Mouse (Mus musculus) T-cell, adult 2 months (primary cell): ENCODE measurements around the gene Nkx1-2.

Experiments
- DNase-seq: peaks from one replicate; pipeline ENCODE4 v3.0.0; 2022; ENCODE audit warnings: low spot score

The Nkx1-2 gene

DNA sequence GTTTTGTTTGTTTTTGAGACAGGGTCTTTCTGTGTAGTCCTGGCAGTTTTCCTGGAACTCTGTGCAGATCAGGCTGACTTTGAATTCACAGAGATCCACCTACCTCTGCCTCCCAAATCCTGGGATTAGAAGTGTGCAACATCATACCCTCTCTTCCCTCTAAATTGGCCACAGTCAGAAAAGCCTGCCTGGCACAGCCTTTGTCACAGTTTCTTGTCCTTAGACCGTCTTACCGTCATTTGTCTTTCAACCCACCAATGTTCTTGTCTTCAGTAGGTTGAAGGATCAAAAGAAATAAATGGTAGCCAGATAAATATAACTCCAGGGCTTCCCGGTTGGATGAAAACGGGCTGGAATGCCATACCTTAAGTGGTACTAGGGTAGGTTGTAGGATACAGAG is 5.3 kb upstream of the Nkx1-2 start:
- DNase-seq: no peak

GRCm38 (mm10) chr7:132600926-132601325 is 1.5 kb upstream of the Nkx1-2 start:
- DNase-seq: no peak

DNA sequence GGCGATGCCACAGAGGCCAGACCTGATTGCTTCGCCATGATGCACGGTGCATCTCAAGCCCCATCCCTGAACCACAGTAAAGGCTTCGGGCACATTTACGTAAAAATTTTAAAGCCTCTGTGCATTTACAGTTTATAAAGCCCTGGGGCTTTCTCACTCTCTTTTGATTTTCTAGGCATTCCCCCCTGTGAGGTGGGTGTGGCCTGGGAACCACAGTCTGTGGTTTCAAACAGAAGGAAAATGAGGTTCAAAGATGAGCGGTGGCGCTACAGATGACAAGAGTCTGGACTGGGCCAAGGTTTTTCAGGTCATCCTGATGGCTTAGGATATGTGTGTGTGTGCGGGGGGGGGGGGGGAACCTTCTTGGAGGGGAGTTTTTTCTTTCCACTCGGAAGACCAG is 589 bp upstream of the Nkx1-2 start:
- DNase-seq: peak; percentile 43

- no peak for DNase-seq
Measured at GRCm38 (mm10) chr7:132597251-132598041, 2.0 kb downstream of the Nkx1-2 start.

DNA sequence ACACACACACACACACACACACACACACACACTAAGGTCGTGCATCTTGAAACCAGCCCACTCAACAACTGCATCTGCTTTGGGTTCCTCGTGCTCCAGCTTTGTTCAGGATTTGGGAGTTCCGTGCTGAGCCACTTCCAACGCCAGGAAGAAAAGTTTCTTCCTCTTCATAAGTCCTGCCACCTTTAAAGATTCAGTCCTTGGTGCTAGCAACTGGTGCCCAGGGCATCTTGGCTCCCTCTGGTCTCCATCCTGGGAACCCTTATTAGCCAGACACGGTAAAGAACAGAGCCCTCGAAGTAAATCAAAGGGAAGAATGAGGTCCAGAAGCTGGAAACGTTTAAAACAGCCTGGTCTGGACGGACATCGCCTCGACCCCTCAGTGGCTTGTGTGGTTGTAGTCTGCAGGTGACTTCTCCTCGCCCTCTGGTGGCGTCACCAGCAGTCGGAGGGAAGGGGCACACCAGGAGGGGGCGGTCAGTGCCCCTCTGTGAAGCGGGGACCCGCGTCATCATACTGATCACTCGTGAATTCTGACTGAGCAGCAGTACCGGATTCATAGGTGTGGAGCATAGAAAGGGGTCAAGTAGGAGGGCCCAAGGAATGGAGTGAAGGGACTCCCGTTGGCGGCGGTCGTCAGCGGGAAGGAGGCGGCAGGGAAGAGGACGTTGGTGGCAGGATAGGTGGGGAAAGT is 2.7 kb downstream of the Nkx1-2 start:
- no peak for DNase-seq

- DNase-seq: no peak
Measured at GRCm38 (mm10) chr7:132595787-132596186, 3.6 kb downstream of the Nkx1-2 start.

- no peak for DNase-seq
Measured at GRCm38 (mm10) chr7:132594325-132594724, 5.1 kb downstream of the Nkx1-2 start.

- no peak for DNase-seq
Measured at GRCm38 (mm10) chr7:132593762-132594161, 5.7 kb downstream of the Nkx1-2 start.

- DNase-seq: no peak
Measured at GRCm38 (mm10) chr7:132589610-132590009, 9.8 kb downstream of the Nkx1-2 start.

DNA sequence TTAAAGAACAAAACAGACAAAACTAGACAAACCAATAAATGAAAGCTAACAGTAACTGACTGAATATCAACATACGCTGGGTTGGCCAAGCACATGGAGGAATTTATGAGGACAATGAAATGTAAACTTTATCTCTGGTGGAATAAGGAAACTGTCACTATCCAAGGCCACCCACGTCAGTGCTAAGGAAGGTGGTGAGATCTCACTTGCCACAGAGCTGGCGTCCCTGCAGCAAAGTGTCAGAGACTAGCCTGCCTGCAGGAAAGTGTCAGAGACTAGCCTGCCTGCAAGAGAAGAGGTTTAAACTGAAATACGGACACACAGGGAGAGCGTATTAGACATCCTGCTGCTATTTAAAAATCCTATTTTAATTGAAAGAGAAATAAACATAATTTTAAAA is 12.3 kb downstream of the Nkx1-2 start:
- DNase-seq: no peak

GRCm38 (mm10) chr7:132585695-132586491 is 13.5 kb downstream of the Nkx1-2 start:
- no peak for DNase-seq

DNA sequence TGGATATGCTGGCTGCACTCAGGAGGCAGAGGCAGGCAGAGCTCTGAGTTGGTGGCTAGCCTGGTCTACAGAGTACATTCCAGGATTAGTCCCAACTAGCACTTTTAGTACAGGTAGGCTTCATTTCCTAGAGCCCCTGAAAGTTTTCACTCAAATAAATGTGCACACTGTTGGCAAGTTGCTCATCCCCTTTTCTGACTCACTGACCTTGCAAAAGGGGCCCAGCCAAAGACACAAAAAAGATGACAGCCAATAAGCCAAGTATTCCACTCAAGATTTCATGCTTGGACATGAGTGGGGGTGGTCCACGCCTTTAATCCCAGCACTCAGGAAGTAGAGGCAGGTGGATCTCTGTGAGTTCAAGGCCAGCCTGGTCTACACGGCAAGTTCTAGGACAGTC is 18.0 kb downstream of the Nkx1-2 start:
- DNase-seq: no peak

DNA sequence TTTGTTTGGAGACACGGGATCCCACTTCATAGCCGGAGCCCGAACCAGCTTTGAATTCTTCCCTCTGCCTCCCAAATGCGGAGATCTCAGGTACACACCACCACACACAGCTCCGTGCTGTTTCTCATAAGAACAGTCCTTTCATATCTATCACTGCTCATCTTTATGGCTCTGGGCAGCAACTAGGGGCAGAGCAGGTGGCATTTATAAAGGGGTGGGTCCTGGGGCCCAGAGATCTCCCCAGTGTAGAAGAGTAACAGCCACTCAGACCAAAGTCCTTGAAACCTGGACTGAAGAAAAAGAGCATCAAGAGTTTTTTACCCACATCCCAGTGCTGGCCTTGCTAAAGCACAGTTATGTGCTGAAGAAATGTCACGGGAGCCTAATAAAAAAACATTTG is 18.9 kb downstream of the Nkx1-2 start:
- no peak for DNase-seq

DNA sequence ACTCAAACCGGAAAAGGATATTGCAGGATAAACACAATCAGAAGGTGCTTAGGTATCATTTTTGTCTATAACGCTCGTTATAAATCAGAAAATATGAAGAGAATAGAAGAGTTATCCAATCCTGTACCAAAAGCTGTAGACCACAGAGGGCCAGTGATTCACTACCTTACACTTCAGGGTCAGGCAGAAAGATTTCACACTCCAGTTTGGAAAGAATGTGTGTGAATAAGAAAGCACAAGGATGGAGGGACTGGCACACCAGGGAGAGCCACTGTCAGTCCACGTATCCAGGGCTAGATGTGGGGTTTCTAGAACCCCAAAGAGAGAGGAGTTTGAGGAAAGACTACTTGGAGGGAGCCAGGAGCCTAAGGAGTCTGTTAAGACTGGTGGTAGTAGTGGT is 22.5 kb downstream of the Nkx1-2 start:
- DNase-seq: no peak

DNA sequence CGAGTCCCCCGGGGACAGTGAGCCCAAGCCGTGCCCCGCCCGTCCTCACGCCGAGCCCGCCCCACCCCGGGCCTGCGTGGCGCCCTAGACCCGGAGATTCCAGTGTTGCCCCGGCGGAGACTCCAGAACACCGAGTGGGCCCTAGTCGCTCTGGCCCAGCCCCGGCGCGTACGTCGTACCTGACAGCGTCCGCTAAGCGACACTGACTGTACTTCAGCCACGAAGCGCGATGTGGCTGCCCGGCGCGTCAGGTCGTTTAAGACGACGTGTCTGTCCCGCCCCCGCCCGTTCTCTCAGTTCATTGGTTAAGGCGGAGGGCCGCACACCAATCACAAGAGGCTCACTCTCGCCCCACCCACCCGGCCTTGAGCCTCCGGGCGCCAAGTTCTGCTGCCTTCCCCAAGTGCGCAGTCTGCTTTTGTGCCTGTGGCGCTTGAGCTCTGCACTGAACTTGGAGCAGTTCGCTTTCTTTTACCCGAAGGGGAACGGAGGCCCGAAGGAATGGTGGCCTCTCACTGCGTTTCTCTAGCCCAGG is 23.3 kb downstream of the Nkx1-2 start, which contains the start of gene Oat:
Gene Oat (minus strand): TSS at position 283 of the 535 bp plus-strand sequence.
- peak; percentile 94 for DNase-seq

- peak; percentile 75 for DNase-seq
Measured at GRCm38 (mm10) chr7:132575623-132576022, 23.8 kb downstream of the Nkx1-2 start.

DNA sequence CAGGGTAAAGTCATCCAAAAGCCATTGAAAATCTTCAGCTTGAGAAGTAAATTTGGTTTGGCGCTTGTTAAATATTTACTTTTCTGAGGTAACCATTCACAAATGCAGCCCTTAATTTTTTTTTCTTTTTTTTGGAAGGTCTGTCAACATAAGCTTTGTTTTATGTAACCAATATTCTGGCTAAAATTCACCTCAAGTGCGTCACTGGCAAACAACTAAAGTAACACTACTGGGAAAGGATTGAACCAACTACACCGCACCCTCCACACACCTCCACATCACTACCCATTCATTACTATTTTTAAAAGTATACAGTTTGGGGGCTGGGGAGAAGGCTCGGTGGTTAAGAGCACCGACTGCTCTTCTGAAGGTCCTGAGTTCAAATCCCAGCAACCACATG is 24.8 kb downstream of the Nkx1-2 start:
- no peak for DNase-seq

GRCm38 (mm10) chr7:132573205-132573604 is 26.2 kb downstream of the Nkx1-2 start:
- DNase-seq: no peak

- no peak for DNase-seq
Measured at GRCm38 (mm10) chr7:132572738-132573137, 26.7 kb downstream of the Nkx1-2 start.

DNA sequence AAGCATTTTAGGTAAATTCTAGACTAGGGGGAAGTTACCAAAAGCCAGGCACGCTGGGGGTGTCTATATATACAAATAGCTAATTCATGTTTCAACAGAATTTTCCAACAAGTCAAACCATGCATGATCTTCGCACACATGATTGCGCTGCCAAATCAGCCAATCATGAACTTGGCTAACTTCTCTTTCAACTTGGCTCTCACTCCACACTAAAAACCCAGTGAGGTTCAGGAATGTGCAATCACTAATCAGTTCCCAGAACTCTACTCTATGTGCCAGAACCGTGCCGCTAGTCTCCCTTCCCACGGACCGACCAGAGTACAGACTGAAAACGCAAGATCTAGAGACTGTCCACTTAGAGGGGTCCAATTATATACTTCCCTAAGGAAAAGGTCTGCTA is 28.0 kb downstream of the Nkx1-2 start:
- no peak for DNase-seq

DNA sequence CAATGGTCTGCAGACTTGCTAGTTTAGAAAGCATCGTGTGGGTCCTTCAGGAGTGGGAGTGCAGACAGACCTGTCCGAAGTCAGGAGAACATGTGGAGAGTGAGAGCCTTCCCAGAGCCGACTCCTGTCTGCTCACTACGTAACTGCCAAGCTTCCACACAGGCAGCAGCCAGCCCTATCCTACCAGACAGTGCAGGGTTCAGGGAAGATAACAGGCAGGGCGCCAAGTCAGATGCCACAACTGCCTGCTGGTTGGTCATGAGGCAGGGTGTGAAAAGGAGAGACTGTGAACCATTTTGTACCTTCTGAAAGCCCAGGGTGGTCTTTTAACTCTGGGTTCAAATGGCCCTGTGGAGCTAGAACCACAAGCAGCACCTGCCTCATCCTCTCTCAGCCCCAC is 29.4 kb downstream of the Nkx1-2 start:
- no peak for DNase-seq

- peak; percentile 62 for DNase-seq
Measured at GRCm38 (mm10) chr7:132568817-132569216, 30.6 kb downstream of the Nkx1-2 start.
